Mouse (Mus musculus) stomach, embryonic 16.5 days (tissue): ENCODE measurements around the gene Myom3. TPM values are rescaled to one million over a fixed set of nuclear protein-coding genes. Genes with fewer than 3 reads are reported as not detected.

Experiments used
- ATAC-seq: fragments of 200-750 bp; cut with Nextera tagmentation; 2 replicates; pipeline ENCODE4 v1.8.0; 2017; ENCODE audit warnings: moderate number of reproducible peaks, moderate TSS enrichment; ENCODE audit not compliant: insufficient read depth, low FRiP score
- H3K27ac ChIP-seq: fragments of 300-500 bp; sonication (generic); 2 replicates; pipeline ENCODE4 v1.5.1; 2014; ENCODE audit warnings: low read length
- H3K27me3 ChIP-seq: fragments of 300-500 bp; sonication (generic); 2 replicates; pipeline ENCODE4 v1.6.1; 2014; ENCODE audit warnings: low read length, control low read depth, mixed read lengths; ENCODE audit not compliant: control insufficient read depth, insufficient read depth
- H3K36me3 ChIP-seq: fragments of 300-500 bp; sonication (generic); 2 replicates; pipeline ENCODE4 v1.6.1; 2014; ENCODE audit warnings: low read length; ENCODE audit not compliant: control insufficient read depth, insufficient read depth
- H3K4me1 ChIP-seq: fragments of 300-500 bp; sonication (generic); 2 replicates; pipeline ENCODE4 v1.6.1; 2014; ENCODE audit warnings: low read length, control low read depth, mixed read lengths; ENCODE audit not compliant: control insufficient read depth, insufficient read depth
- H3K4me2 ChIP-seq: fragments of 300-500 bp; sonication (generic); 2 replicates; pipeline ENCODE4 v1.6.1; 2014; ENCODE audit warnings: low read depth, low read length, mixed read lengths
- H3K4me3 ChIP-seq: fragments of 300-500 bp; sonication (generic); replicated peaks from 2 replicates; pipeline ENCODE4 v1.5.1; 2014; ENCODE audit warnings: mild to moderate bottlenecking, low read length
- H3K9ac ChIP-seq: fragments of 300-500 bp; sonication (generic); 2 replicates; pipeline ENCODE4 v1.6.1; 2014; ENCODE audit warnings: low read length
- H3K9me3 ChIP-seq: fragments of 300-500 bp; sonication (generic); replicated peaks from 2 replicates; pipeline ENCODE4 v1.6.1; 2016; ENCODE audit warnings: low read length, control low read depth; ENCODE audit not compliant: control insufficient read depth
- WGBS: fragments of 180-500 bp; shearing (Covaris S2); extraction: QIAGEN DNeasy Blood & Tissue Kit; methylation state at CpG from one replicate; pipeline ENCODE4 v1.1.7; 2014; 5-methylcytosine and 5-hydroxymethylcytosine counted together
- polyA plus RNA-seq: library from polyadenylated mRNA; unstranded; fragments of >200 nt; fragmentation: Nextera tagmentation; extraction: Ambion mirVana; gene quantifications from 2 replicates; pipeline ENCODE4 v1.2.1, GENCODE M21; 2015

The Myom3 gene
- polyA plus RNA-seq, 1 experiment from 2014 or later, result 3.6 TPM

DNA sequence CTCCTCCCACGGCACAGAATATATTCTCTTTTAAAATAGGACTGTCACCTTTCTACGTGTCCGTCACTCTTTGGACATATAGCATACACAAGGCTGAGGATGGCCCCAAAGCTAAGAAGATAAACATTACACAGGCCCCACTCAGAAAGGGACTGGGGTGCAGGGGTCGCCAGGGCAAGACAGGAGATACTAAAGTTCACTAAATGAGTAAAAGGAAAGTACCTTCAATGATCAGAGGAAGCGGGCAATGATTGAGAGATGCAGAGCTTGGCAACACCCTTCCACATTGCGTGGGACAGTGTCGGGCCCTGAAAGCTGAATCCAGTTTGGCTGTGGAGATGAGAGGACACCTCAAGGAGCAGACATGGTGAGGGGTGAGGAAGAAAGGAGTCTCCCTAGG, 55.4 kb downstream of the Myom3 start:
- Histone ChIP-seq H3K4me1 (no peaks in the 10 kb centered on the region), H3K9ac (no peak overlapping the region), H3K4me3 (no peak overlapping the region), H3K36me3 (no peaks in the 10 kb centered on the region), H3K4me2 (no peak overlapping the region), H3K27ac (no peak overlapping the region), H3K9me3 (no peaks in the 10 kb centered on the region), H3K27me3 (no peaks in the 10 kb centered on the region)
- ATAC-seq, result no peak
- 67% methylated on average over 7 of the region's 7 CpGs for WGBS

DNA sequence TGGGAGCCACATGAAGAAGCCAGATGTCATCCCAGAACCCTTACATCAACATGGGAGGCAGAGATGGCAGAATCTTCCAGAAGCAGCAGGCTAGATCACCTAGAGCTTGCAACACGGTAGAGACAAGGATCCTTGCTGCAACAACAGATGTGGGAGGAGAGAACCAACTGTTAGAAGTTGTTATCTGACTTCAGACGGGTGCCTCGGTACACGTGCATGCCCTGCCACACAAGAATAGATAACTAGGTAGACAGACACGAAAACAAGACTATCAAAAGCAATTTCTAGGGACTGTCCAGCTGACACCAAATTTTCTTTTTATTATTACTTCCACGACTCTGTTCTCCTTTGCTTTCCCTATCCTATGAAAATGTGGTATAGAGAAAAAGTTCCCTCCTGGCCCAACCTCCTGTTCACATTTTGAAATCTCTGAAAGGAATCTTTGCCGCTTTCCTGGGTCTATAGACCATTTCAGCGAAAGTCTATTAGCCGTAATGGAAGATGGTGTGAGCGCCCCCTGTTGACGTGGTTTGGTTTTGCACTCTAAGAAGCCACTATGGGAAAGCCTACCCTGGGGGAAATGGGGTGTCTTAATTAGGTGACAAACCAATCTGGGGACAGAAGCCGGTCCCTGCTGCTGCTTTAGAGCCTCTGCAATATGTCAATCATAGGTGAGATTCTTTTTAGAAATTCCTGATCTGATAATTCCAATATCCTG, 57.5 kb downstream of the Myom3 start:
- Histone ChIP-seq H3K9ac (no peak overlapping the region), H3K27ac (no peak overlapping the region), H3K27me3 (no peaks in the 10 kb centered on the region), H3K4me2 (no peak overlapping the region), H3K36me3 (no peaks in the 10 kb centered on the region), H3K4me1 (no peaks in the 10 kb centered on the region), H3K4me3 (no peak overlapping the region), H3K9me3 (no peaks in the 10 kb centered on the region)
- ATAC-seq, result no peak
- 38% methylated on average over 12 of the region's 12 CpGs for WGBS

DNA sequence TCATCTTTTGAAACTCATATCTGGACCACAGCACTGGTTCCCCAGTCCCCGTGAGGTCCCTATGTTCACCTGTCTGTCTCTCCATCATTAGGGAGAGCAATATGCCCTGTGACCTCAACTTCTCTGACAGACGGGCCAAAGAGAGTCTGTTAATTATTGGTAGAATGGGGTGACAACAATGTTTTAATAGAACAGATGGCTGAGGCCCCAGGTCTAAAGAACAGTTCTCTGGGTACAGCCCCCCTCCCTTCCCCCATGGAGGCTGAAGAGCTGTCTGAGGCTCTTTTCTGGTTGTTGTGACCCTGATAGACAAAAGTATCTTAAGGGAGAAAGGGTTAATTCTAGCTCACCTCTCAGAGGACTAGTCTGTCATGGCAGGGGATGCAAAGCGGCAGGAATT, 58.9 kb downstream of the Myom3 start:
- 80% methylated on average over 3 of the region's 3 CpGs for WGBS
- Histone ChIP-seq H3K36me3 (no peaks in the 10 kb centered on the region), H3K27ac (no peak overlapping the region), H3K4me1 (no peaks in the 10 kb centered on the region), H3K27me3 (no peaks in the 10 kb centered on the region), H3K4me2 (no peak overlapping the region), H3K9ac (no peak overlapping the region), H3K9me3 (no peaks in the 10 kb centered on the region), H3K4me3 (no peak overlapping the region)
- ATAC-seq, result no peak

DNA sequence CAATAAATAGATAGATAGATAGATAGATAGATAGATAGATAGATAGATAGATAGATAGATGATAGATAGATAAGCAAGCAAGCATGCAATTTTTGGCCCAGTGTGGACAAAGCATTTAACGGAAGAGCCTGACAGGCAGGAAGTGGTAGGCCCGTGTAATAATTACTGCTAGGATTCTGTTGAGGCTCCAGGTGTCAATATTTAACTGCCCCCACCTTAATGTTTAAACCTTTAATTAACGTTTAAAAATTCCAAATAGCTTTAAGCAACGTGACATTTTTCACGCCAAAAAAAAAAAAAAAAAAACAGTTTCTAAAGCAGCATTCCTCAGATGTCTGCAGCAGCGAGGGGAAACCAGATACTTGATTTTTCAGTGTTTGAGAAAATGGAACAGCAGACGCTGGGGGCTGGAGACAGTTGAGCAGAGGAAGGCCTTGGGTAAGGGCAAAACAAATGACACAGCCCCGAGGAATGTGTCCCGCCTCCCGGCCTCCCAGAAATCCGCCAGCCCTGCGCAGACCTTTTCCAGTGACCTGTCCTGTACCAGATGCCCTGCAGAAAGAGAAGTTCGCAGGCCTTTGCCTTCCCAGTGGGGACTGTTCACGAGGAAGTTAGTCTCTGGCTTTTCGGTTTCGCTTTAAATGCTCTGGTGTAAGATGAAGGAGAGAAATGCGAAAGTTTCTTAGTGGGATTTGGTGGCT, 60.5 kb downstream of the Myom3 start:
- no peaks in the 10 kb centered on the region for H3K4me1 ChIP-seq
- H3K36me3 ChIP-seq, result no peaks in the 10 kb centered on the region
- H3K9me3 ChIP-seq, result no peaks in the 10 kb centered on the region
- H3K27me3 ChIP-seq, result no peaks in the 10 kb centered on the region
- peak overlapping the region; percentile 35 for H3K27ac ChIP-seq
- H3K4me2 ChIP-seq, result no peak overlapping the region
- no peak overlapping the region for H3K4me3 ChIP-seq
- WGBS, result 41% methylated on average over 17 of the region's 17 CpGs
- H3K9ac ChIP-seq, result no peak overlapping the region; the same call in 1 of the 2 replicates
- ATAC-seq, result no peak

DNA sequence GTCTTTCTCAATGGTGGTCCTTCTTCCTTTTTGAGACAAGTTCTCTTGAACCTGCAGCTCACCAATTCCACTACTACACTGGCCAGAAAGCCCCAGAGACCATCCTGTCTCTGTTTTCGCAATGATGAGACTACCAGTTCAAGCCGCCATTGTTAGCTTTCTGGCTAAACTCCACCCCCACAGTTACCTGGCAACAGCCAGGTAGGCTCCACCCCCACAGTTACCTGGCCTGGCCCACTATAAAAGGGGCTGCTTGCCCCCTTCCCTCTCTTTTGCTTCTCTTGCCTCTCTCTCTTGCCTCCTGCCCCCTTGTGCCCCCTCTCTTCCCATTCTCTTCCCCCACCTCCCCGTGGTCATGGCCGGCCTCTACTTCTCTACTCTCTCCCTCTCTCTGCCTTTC, 62.3 kb downstream of the Myom3 start:
- no peak for ATAC-seq
- Histone ChIP-seq H3K27me3 (no peaks in the 10 kb centered on the region), H3K4me1 (no peaks in the 10 kb centered on the region), H3K4me3 (no peak overlapping the region), H3K36me3 (no peaks in the 10 kb centered on the region), H3K9me3 (no peaks in the 10 kb centered on the region), H3K4me2 (no peak overlapping the region), H3K9ac (no peak overlapping the region), H3K27ac (no peak overlapping the region)
- WGBS, result 88% methylated on average over 4 of the region's 4 CpGs

DNA sequence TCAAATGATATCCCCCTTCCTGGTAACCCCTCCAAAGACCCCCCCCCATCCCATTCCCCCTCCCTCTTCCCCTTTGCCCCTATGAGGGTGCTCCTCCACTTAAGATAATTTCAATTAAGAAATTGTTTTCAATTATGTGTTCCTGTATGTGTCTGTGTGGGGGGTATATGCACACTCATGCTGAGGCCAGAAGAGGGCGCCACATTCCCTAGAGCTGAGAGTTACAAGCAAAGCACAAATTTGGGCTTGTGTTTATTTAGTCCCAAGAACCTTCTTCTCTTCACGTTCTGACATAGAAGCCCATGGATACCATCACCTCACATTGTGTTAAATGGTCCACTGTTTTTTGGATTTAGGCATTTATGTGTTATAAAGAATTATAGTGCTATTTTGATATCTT, 63.8 kb downstream of the Myom3 start:
- H3K9me3 ChIP-seq, result no peaks in the 10 kb centered on the region
- no peak overlapping the region for H3K4me3 ChIP-seq
- H3K4me1 ChIP-seq, result peaks cover 2% of the 10 kb centered on the region; the same call in 1 of the 2 replicates
- no peak for ATAC-seq
- H3K27me3 ChIP-seq, result no peaks in the 10 kb centered on the region
- H3K4me2 ChIP-seq, result no peak overlapping the region
- 62% methylated on average over 2 of the region's 2 CpGs for WGBS
- H3K9ac ChIP-seq, result no peak overlapping the region
- no peak overlapping the region for H3K27ac ChIP-seq
- no peaks in the 10 kb centered on the region for H3K36me3 ChIP-seq

DNA sequence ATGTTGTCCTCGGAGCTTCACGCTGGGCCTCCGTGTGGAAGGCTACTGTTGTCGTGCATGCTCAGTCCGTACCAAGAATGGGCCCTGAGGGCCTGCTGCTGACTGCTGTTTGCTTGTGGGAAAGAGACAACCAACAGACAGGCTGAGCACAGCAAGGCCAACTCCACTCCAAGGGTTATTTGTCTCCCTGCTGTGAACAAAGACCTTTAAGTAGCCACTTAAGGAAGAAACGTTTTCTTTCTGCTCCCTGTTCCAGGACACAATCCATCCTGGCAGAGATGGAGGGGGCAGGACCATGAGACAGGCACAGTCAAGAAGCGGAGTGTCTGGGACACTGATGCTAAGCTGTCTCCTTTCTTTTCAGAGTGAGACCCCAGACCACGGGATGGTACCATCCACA, 64.7 kb downstream of the Myom3 start:
- H3K4me3 ChIP-seq, result no peak overlapping the region
- no peak overlapping the region for H3K27ac ChIP-seq
- H3K9me3 ChIP-seq, result no peaks in the 10 kb centered on the region
- no peaks in the 10 kb centered on the region for H3K36me3 ChIP-seq
- no peak overlapping the region for H3K9ac ChIP-seq
- no peak for ATAC-seq
- H3K4me1 ChIP-seq, result peaks cover 9% of the 10 kb centered on the region
- no peaks in the 10 kb centered on the region for H3K27me3 ChIP-seq
- no peak overlapping the region for H3K4me2 ChIP-seq
- 48% methylated on average over 8 of the region's 8 CpGs for WGBS

DNA sequence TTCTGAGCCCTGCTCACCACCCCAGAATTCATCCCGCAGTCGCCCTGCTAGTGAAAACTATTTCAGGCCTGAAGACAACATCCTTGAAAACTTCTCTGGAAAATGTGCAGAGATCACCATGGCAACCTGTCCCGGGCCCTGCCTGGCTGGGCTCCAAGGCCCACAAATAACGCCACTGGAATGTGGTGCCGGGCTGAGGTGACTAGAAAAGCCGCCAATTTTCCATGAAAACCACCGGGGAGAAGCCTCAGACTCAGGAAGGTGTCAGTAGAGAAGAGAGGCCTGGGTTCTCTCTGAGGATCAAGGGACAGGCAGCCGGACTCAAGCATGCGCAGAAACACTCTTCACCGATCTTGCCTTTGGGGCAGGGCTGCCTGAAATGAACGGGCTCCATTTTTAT, 69.0 kb downstream of the Myom3 start:
- no peak overlapping the region for H3K4me3 ChIP-seq
- no peaks in the 10 kb centered on the region for H3K27me3 ChIP-seq
- peak; percentile 90 for ATAC-seq
- WGBS, result 17% methylated on average over 11 of the region's 11 CpGs
- H3K9ac ChIP-seq, result 0 out of 2 replicates have a peak overlapping the region, but pooled peaks have one; percentile 55
- H3K27ac ChIP-seq, result peak overlapping the region; percentile 86
- no peaks in the 10 kb centered on the region for H3K36me3 ChIP-seq
- no peaks in the 10 kb centered on the region for H3K9me3 ChIP-seq
- H3K4me1 ChIP-seq, result peaks cover 11% of the 10 kb centered on the region
- H3K4me2 ChIP-seq, result peak overlapping the region; percentile 38; the same call in 1 of the 2 replicates

DNA sequence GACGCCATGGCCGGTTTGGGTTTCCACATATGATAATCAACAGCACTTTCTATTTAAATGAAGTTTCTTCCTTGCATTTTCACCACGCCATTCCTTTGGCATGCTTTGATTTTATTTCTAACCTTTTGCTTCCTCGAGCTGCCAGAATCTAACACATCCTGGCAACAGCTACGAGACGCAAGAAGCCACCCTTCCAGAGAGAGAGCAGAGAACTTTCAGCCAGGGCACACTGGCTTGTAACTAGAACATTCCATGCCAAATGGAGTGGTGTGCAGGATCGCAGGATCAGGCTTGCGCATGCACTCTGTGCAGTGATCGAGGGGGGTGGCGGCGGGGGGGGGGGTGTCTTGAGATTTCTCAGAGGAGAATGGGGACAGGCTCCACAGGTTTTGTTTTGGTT, 72.6 kb downstream of the Myom3 start:
- H3K27ac ChIP-seq, result no peak overlapping the region
- ATAC-seq, result no peak
- 65% methylated on average over 11 of the region's 11 CpGs for WGBS

More for the DNA sequence above, 72.6 kb downstream of the Myom3 start:
- Histone ChIP-seq H3K9ac (no peak overlapping the region), H3K4me3 (no peak overlapping the region), H3K4me2 (no peak overlapping the region), H3K4me1 (peaks cover 11% of the 10 kb centered on the region), H3K27me3 (no peaks in the 10 kb centered on the region), H3K36me3 (no peaks in the 10 kb centered on the region), H3K9me3 (no peaks in the 10 kb centered on the region)
